Mouse (Mus musculus) midbrain, embryonic 11.5 days (tissue): Measurements from ENCODE around the gene Mylk4. TPM values are rescaled to one million over a fixed set of nuclear protein-coding genes. Genes with fewer than 3 reads are reported as not detected.

Source experiments
- ATAC-seq: fragments of 200-750 bp; cut with Nextera tagmentation; 2 replicates; pipeline ENCODE4 v1.8.0; 2017; ENCODE audit warnings: moderate TSS enrichment, moderate library complexity; ENCODE audit not compliant: low FRiP score
- DNase-seq: peaks from one replicate; pipeline ENCODE4 v3.0.0; 2015; ENCODE audit warnings: low spot score; ENCODE audit errors: missing footprints
- H3K27ac ChIP-seq: fragments of 300-500 bp; sonication (generic); 2 replicates; pipeline ENCODE4 v1.5.1; 2014; ENCODE audit warnings: low read depth, low read length
- H3K27me3 ChIP-seq: fragments of 300-500 bp; sonication (generic); 2 replicates; pipeline ENCODE4 v1.6.1; 2014; ENCODE audit warnings: mild to moderate bottlenecking, low read length, moderate library complexity, mixed read lengths; ENCODE audit not compliant: control insufficient read depth, insufficient read depth
- H3K36me3 ChIP-seq: fragments of 300-500 bp; sonication (generic); 2 replicates; pipeline ENCODE4 v1.6.1; 2014; ENCODE audit warnings: mild to moderate bottlenecking, low read length, moderate library complexity, mixed read lengths; ENCODE audit not compliant: control insufficient read depth, insufficient read depth
- H3K4me1 ChIP-seq: fragments of 300-500 bp; sonication (generic); 2 replicates; pipeline ENCODE4 v1.6.1; 2014; ENCODE audit warnings: low read length; ENCODE audit not compliant: control insufficient read depth, insufficient read depth
- H3K4me2 ChIP-seq: fragments of 300-500 bp; sonication (generic); 2 replicates; pipeline ENCODE4 v1.6.1; 2014; ENCODE audit warnings: mild to moderate bottlenecking, moderate library complexity
- H3K4me3 ChIP-seq: fragments of 300-500 bp; sonication (generic); 2 replicates; pipeline ENCODE4 v1.5.1; 2014; ENCODE audit warnings: low read depth, low read length
- H3K9ac ChIP-seq: fragments of 300-500 bp; sonication (generic); 2 replicates; pipeline ENCODE4 v1.6.1; 2014; ENCODE audit warnings: low read length
- H3K9me3 ChIP-seq: fragments of 300-500 bp; sonication (generic); 2 replicates; pipeline ENCODE4 v1.6.1; 2016; ENCODE audit warnings: low read length; ENCODE audit not compliant: control insufficient read depth
- WGBS: fragments of 180-500 bp; shearing (Covaris S2); extraction: QIAGEN DNeasy Blood & Tissue Kit; methylation state at CpG from one replicate; pipeline ENCODE4 v1.1.7; 2014; 5-methylcytosine and 5-hydroxymethylcytosine counted together
- polyA plus RNA-seq: library from polyadenylated mRNA; unstranded; fragments of >200 nt; fragmentation: Nextera tagmentation; extraction: Ambion mirVana; gene quantifications from 2 replicates; pipeline ENCODE4 v1.2.1, GENCODE M21; 2014

Mylk4 gene
- polyA plus RNA-seq, 1 experiment from 2014 or later: not detected

DNA sequence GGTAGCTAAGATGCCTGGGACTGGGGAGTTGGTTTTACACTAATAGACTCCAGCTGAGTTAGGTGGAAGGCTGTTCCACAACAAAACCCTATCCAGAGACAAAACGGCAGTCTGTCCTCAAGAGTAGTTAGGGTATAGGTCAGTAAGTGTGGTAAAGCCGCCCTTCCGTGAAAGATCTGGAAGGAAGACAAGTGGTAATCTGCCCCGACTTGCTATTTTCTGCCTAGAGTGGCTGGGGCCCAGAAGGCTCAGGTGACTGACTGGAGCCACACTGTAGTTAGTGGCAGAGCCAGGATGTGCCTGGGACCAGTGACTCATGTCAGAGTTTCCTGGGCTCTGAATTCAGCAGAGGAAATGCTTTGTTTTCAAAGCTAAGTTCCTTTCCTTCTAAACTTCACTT lies 123.5 kb downstream of the Mylk4 start:
- 64% methylated on average over 4 of the region's 4 CpGs for WGBS
- Histone ChIP-seq H3K9ac (no peak overlapping the region), H3K4me1 (no peaks in the 10 kb centered on the region), H3K4me2 (no peak overlapping the region), H3K27ac (no peak overlapping the region), H3K9me3 (no peaks in the 10 kb centered on the region), H3K27me3 (no peaks in the 10 kb centered on the region), H3K4me3 (no peak overlapping the region), H3K36me3 (no peaks in the 10 kb centered on the region)
- DNase-seq: no peak
- no peak for ATAC-seq

DNA sequence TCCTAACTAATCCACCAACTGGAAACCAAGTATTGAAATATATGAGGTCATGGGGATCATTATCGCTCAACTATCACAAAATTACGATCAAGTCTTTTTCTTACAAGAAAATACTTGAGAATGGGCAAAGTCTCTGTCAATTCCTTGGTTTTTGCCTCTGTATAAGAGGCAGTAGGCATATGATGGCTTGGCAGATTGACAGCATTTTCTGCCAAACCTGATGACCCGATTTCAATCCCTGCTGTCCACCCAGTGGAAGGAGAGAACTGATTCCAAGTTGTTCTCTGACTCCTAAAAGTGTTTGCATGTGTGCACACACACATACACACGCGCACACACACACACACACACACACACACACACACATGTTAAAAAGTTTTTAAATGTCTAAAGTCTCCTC lies 124.5 kb downstream of the Mylk4 start:
- no peak overlapping the region for H3K27ac ChIP-seq
- no peaks in the 10 kb centered on the region for H3K4me1 ChIP-seq
- 92% methylated on average over 5 of the region's 5 CpGs for WGBS

DNA sequence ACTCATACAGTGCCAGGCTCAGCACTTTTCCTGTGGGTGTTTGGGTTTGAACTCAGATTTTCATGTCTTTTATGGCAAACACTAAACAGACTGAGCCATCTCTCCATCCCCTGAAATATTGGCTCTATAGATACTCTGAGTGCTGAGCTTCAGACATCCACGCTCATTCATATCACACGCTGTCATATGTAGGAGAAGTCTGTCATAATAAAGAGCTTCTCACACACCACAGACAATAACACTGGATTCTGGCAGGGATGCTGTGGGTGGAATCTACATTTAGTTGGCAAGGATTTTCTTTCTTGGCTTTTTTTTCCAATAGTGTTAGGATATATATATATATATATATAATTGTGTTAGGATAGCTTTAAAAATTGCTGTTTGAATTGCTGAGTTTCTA lies 126.2 kb downstream of the Mylk4 start:
- Histone ChIP-seq H3K4me3 (no peak overlapping the region), H3K4me2 (no peak overlapping the region), H3K27ac (no peak overlapping the region), H3K9ac (no peak overlapping the region), H3K27me3 (no peaks in the 10 kb centered on the region), H3K4me1 (no peaks in the 10 kb centered on the region), H3K36me3 (no peaks in the 10 kb centered on the region), H3K9me3 (no peaks in the 10 kb centered on the region)
- DNase-seq (no peak), ATAC-seq (no peak)
- 98% methylated on average over 2 of the region's 2 CpGs for WGBS

More for the DNA sequence above, 124.5 kb downstream of the Mylk4 start:
- Histone ChIP-seq H3K36me3 (no peaks in the 10 kb centered on the region), H3K27me3 (no peaks in the 10 kb centered on the region), H3K4me2 (no peak overlapping the region), H3K9ac (no peak overlapping the region), H3K4me3 (no peak overlapping the region), H3K9me3 (no peaks in the 10 kb centered on the region)
- DNase-seq (no peak), ATAC-seq (no peak)

Other genes starting within 250 kb of the Mylk4 start
- 14.3 and 17.2 TPM in 2 replicates for gene Wrnip1, start 18.1 kb upstream of the Mylk4 start, polyA plus RNA-seq
- gene D930007J09Rik, start 18.9 kb upstream of the Mylk4 start, polyA plus RNA-seq: not detected in 2 replicates
- gene Serpinb1a, start 67.2 kb upstream of the Mylk4 start, polyA plus RNA-seq: 2.0 and 2.9 TPM in 2 replicates
- not detected in 2 replicates for gene Serpinb1c, start 114.3 kb upstream of the Mylk4 start, polyA plus RNA-seq
- gene Serpinb6b, start 181.3 kb upstream of the Mylk4 start, polyA plus RNA-seq: 0.55 and 0.83 TPM in 2 replicates
- 0.63 and 1.2 TPM in 2 replicates for gene Serpinb9, start 219.3 kb upstream of the Mylk4 start, polyA plus RNA-seq
- 0.12 TPM in 1 of 2 replicates, not detected in the other for gene Serpinb9b, start 243.5 kb upstream of the Mylk4 start, polyA plus RNA-seq